Mouse (Mus musculus) heart, postnatal 10 days (tissue): ENCODE results near the gene Slc9a9. TPM values are rescaled to one million over a fixed set of nuclear protein-coding genes. Genes with fewer than 3 reads are reported as not detected.
"Not testable (repeated sequence)": the region's sequence is repeated elsewhere in the genome, so short reads cannot be mapped to it uniquely, and the experiment has no call there.

Source experiments
- DNase-seq, 2 experiments: peaks; one replicate each; pipeline ENCODE4 v3.0.0; 2021
- intact Hi-C: fragments of 180-260 bp; cut with DNase I; formaldehyde crosslinking; loops from one replicate; pipeline ENCODE4 v1.15.1; 2025
- total RNA-seq, 2 experiments: library from RNA; stranded (reverse); gene quantifications; 2 replicates each; pipeline ENCODE4 v1.2.3; 2021

Slc9a9 gene
- 1 to 10 TPM; 2.7 to 2.8 TPM for total RNA-seq

DNA sequence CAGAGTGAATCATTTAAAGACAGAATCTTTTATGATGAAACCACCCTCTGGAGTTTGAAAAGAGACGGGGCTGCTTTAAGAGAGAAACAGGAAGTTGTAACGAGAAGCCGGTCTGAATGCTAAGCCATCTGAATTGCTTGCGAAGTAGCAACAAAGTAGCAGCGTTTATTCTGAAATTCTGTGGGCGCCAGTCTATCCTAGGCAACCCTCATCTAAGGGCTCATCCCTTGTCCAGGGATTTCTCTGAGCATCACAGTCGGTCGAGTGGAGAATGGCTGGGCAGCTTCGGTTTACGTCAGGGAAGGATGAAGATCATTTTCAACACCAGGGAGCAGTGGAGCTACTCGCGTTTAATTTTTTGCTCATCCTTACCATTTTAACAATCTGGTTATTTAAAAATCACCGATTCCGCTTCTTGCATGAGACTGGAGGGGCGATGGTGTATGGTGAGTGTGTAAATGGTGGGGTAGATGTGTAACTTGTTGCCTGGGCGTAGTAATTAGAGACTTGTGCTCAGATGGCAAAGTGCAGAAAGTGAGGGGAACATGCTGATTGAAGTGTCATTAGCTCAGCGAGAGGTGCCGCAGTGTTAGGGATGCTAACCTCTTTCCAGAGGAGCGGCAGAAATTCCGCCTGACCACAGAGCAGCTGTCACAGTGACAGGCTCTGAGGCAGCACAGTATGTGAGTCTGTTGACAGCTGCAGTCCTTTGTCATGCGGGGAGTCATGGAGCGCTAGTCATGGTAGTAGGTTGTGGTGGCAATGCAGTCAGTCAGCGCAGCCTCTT, at the start of gene Slc9a9:
TSS of gene Slc9a9 (plus strand) at position 119 of the 787 bp plus-strand sequence.
- intact Hi-C loops, result no loop called here
- DNase-seq, result peak; percentile 36 to 37

DNA sequence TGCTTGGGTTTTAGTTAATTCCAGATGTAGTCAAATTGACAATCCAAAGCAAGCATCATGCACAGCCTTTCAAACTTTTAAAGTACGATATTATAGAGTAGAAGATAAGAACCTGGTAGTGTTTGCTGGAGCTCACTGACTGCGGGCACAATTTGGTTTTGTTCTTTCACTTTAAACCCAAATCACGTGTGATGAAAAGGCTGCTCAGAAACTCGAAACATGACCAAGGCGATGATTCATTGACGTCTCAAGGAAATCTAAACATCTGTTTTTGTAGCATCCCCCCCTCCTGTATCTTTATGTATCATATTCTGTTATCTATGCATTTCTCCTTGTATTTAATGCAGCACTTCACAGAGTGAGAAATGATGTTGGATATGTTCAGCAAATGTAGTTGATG, 49.4 kb upstream of the Slc9a9 start:
- no peak for DNase-seq
- intact Hi-C loops, result no loop called here

DNA sequence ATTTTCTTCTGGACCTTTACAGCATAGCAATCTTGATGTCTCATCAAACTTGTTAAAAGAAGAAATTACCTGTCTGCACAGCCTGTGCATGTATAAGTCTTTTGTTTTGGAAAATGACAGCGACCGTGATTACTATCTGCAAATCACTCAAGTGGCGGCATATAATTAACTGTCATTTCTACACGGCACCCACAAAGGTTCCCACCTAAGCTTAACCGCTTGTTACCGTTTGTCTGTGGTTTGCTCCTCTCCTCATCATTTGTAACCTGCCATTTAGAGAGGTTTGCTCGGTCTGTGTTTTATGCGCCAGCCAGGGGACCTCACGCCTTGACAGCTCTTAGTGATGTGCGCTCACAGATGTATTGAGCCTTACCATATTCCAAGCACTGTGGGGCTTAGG, 48.9 kb upstream of the Slc9a9 start:
- DNase-seq, result no peak
- intact Hi-C loops, result no loop called here

DNA sequence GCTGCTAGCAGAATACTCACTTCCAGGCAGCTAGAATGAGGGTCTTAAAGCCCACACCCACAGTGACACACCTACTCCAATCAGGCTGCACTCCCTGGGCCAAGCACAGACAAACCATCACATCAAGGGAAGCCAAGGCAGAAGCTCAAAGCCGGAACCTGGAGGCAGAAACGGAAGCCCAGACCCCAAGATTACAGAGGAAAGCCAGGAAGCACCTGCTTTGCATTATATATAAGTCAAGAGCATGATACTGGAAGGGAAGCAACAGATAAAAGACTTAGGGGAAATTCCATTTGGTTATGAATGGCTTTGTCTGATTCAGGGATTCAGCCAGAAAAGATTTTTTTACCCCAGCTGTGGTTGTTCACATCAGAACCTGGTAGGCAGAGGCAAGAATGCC, 47.8 kb upstream of the Slc9a9 start:
- intact Hi-C loops, result no loop called here
- DNase-seq, result no peak

DNA sequence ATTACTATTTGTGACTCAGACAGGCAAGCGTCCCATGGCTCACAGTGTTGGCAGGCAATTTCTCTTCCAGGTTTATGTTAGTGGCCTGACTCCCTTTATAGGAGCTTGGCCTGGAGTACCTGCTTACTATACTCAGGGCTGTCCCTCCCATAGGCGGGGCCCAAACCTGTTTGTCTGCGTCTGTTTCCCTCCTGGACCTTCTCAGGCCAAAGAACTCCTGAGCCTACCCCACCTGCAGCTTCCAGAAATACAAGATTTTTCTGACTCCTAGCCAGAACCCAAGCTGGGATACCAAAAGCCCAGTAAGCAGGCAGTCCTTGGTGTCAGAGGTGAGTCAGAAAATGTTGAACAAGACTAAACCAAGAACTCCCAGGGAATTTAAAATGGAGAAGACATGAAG, 43.0 kb upstream of the Slc9a9 start:
- intact Hi-C loops, result no loop called here
- no peak for DNase-seq

DNA sequence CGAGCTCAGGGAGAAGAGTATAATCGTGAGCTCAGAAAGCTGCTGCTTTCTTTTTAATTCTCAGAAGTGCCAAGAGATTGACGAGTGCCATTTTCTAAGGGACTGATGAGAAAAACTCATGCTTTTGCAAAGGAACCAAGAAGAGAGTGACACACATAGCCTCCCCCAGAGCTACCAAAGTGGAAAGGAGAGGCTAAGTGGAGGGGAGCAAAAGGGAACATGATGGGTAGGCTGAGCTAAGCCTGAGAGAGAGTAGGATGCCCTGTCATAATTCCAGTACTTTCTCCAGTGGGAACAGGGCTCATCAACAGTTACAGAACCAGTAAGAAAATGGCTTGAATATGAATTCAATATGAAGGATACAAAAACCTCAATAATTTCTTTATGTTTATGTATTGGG, 40.8 kb upstream of the Slc9a9 start:
- intact Hi-C loops, result no loop called here
- DNase-seq, result no peak

- DNase-seq, intact Hi-C loops: not testable (repeated sequence)
These were observed 35.4 kb upstream of the Slc9a9 start for GRCm38 (mm10) chr9:94634275-94634674.

DNA sequence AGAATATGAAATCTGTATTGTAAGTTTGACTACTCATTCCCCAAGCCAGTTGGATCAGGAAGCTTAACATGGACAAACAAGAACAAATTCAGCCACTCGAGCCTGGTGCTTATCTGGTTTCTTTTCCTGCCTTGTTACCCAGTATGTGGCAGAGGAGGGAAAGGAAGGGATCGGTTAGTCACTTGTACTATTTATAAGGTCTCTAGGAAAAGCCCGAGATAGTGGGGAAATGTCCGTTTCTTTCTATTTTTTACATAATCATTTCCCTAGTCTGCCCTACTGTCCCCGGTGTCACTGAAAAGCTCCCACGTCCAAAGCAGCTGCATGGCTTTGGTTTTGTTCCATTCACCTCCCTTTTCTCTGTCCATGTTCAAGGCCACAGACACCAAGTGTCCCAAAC, 24.1 kb upstream of the Slc9a9 start:
- DNase-seq, result no peak
- intact Hi-C loops, result no loop called here

- intact Hi-C loops, result no loop called here
- DNase-seq, result no peak
These were observed 22.3 kb upstream of the Slc9a9 start for GRCm38 (mm10) chr9:94647425-94647824.

DNA sequence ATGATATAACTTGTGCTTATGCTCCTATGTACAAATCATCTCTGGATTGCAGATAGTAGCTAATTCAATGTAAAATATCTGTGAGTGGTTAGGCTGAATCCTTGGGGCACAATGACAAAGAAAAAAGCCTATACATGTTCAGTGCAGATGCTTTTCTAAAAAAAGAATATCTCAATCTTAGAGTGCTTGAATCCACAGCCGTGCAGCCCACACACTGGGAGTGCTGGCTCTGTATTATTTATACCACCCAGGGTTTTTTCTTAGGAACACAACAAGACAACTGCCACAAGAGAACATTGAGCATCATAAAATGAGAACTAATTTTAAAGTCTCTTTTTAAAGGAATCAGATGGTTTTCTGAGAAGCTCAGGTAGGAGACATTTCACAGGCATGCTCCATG, 19.7 kb upstream of the Slc9a9 start:
- DNase-seq, result no peak
- intact Hi-C loops, result no loop called here

- no peak for DNase-seq
- intact Hi-C loops, result no loop called here
These were observed 16.5 kb upstream of the Slc9a9 start for GRCm38 (mm10) chr9:94653198-94653597.

DNA sequence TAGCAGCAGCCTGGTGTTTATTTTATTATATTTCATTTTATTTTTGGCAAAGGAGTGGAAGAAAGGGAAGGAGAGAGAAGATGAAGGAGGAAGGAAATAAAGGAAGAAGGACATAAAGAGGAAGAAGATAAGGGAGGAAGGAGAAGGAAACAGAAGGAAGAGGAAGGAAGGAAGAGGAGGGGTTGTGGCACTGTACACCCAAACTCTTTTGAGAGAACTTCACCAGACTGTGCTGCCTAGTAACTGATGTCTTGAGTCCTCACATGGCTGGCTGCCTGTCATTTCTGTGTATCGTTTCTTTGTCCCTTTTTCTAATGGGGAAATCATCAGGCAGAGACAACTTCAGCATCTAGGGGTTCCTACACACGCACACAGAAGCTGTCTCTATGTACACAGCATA, 15.9 kb upstream of the Slc9a9 start:
- intact Hi-C loops, result no loop called here
- no peak for DNase-seq

GRCm38 (mm10) chr9:94656265-94656664, 13.4 kb upstream of the Slc9a9 start:
- no peak for DNase-seq
- intact Hi-C loops, result no loop called here

DNA sequence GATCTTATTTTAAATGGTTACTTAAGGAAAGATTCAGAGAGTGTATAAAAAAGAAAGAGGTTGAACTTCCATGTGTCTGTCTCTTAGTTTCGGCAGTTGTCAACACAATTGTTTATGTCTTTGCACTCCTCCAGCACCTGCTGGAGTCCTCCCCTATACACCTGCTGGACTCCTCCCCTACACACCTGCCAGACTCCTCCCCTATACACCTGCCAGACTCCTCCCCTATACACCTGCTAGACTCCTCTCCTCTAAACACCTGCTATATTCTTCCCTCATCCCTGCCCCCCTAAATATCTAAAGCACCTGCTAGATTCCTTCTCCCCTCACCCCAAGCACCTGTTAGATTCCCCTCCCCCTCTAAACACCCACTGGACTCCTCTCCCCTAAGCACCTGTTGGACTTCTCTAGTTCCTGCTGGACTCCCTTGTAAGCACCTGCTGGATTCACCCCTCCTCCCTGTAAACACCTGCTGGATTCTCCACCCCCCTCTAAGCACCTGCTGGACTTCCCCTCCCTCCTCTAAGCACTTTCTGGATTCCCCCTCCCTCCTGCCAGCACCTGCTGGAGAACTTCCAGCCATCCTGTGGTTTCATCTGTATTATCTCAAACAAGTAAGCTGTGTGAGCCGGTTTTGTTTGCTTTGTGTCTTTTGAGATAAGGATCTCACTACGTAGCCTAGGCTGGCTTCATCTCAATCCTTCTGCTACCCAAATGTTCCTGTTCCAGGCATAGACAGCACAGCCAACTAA, 10.1 kb upstream of the Slc9a9 start:
- no peak for DNase-seq

GRCm38 (mm10) chr9:94661768-94662167, 7.9 kb upstream of the Slc9a9 start:
- intact Hi-C loops, result no loop called here
- no peak for DNase-seq

More for the DNA sequence above, 10.1 kb upstream of the Slc9a9 start:
- intact Hi-C loops, result no loop called here

DNA sequence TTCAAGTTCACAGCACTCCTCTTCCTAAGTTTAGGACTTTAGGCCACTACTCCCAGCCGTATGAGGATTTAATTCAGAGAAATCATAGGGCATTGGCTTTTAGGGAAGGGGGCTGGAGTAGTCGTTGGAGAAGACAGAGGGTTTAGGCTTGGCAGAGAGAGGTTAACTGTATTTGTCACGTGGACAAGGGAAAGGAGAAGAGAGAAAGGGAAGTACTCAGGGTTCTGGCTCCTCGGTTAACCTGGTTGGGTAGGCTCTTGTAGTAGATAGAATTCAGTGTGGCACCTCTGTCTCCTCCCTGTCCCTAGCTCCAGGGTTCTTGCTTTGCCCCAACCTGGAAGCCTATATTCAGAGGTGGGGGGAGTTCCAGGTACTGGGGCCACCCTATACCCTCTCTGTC, 4.5 kb upstream of the Slc9a9 start:
- DNase-seq, result no peak
- intact Hi-C loops, result no loop called here

GRCm38 (mm10) chr9:94668589-94668988, 1.1 kb upstream of the Slc9a9 start:
- DNase-seq, result peak; percentile 15 to 23
- intact Hi-C loops, result no loop called here

GRCm38 (mm10) chr9:94670704-94671103, 995 bp downstream of the Slc9a9 start:
- DNase-seq, result no peak
- intact Hi-C loops, result no loop called here

GRCm38 (mm10) chr9:94674704-94675103, 5.0 kb downstream of the Slc9a9 start:
- DNase-seq, result no peak
- intact Hi-C loops, result no loop called here

DNA sequence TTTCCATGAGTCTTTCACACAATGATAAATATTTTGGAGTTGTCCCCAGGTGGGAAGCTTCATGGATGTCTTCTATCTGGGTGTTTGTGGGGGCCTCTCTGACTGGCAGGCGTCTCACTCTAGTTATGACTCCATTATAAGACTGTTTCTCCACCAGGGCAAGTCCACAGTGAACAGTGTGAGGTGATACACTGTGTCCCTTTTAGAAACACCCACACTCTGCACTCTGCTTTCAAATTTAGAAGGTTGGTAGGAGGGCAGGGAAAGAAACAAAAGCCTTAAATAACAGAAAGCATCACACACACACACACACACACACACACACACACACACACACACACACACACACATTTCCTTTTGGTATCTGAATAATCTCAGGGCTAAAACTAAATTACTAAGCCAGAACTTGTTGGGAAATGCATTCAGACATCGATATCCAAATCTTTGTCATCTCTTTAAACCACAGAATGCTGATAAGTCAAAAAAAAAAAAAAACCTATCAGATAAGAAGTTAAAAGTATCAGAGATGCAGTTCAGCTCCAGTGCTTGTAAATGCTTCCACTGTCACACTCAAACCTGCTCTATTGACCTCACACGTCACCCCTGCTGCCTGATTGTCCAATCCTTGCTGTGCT, 8.4 kb downstream of the Slc9a9 start:
- intact Hi-C loops, result no loop called here
- DNase-seq, result no peak

DNA sequence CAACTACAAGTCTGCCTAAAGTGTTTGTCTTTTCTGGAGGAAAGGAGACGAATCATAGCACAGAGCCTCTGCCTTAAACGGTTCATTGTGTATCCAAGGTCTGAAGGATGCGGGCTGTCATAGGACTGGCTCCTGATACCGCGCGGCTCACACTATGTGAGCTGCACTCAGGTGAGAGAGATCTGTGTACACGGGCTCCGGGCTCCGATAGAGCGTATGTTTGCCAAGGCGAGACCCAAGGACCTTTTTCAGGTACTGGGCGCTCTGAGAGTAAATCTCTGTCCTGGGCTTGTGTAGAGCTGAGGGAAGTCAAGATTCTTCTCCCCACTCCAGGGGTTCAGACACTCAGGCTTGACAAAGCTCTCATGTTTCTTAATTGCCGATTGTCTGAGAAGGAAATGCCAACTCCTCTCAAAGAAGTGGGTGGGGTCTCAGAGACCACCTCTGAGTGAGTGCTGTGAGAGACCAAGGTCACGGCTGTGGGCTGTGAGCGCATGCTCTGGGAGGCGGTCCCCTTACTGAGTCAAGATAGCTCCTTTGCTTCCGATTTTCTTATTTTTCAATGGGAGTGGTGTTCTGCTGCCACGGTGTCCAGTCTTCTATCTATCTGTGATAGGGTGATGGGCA, 10.9 kb downstream of the Slc9a9 start:
- DNase-seq, result no peak
- intact Hi-C loops, result no loop called here
